Mouse (Mus musculus) thymus, adult 2 months (tissue): Measurements from ENCODE around the gene Inpp5a. TPM values are rescaled to one million over a fixed set of nuclear protein-coding genes. Genes with fewer than 3 reads are reported as not detected.

Experiments
- DNase-seq: peaks from one replicate; pipeline ENCODE4 v3.0.0; 2021
- H3K27ac ChIP-seq: fragments of 200-500 bp; 2 replicates; pipeline ENCODE4 v1.5.1; 2012; ENCODE audit warnings: low read length, control low read depth; ENCODE audit not compliant: control insufficient read depth, insufficient read depth
- H3K27me3 ChIP-seq: fragments of 200-500 bp; 2 replicates; pipeline ENCODE4 v1.6.1; 2012; ENCODE audit warnings: mild to moderate bottlenecking, low read length, moderate library complexity, mixed read lengths; ENCODE audit not compliant: control insufficient read depth, insufficient read depth
- H3K36me3 ChIP-seq: fragments of 200-500 bp; 2 replicates; pipeline ENCODE4 v1.6.1; 2012; ENCODE audit warnings: mild to moderate bottlenecking, low read length, moderate library complexity; ENCODE audit not compliant: control insufficient read depth, insufficient read depth
- H3K4me1 ChIP-seq: fragments of 200-500 bp; replicated peaks from 2 replicates; pipeline ENCODE4 v1.6.1; 2012; ENCODE audit warnings: low read length; ENCODE audit not compliant: control insufficient read depth, insufficient read depth
- H3K4me3 ChIP-seq: fragments of 200-500 bp; 2 replicates; pipeline ENCODE4 v1.5.1; 2012; ENCODE audit warnings: mild to moderate bottlenecking, low read length, control low read depth, moderate library complexity; ENCODE audit not compliant: control insufficient read depth, insufficient read depth
- CTCF ChIP-seq: fragments of 200-500 bp; IDR thresholded peaks from 2 replicates; pipeline ENCODE4 v1.5.1; 2012; ENCODE audit warnings: mild to moderate bottlenecking, control low read depth, low read length, moderate library complexity, borderline replicate concordance; ENCODE audit not compliant: control insufficient read depth, poor library complexity, insufficient read depth; ENCODE audit errors: extremely low read depth
- POLR2A ChIP-seq: fragments of 200-500 bp; IDR thresholded peaks from 2 replicates; pipeline ENCODE4 v1.6.1; 2012; ENCODE audit warnings: mild to moderate bottlenecking, low read length, control low read depth, moderate library complexity; ENCODE audit not compliant: control insufficient read depth, poor library complexity, insufficient read depth; ENCODE audit errors: extremely low read depth
- WGBS: fragments of 180-500 bp; shearing (Covaris S2); methylation state at CpG from one replicate; pipeline ENCODE4 v1.1.7; 2018; 5-methylcytosine and 5-hydroxymethylcytosine counted together
- polyA plus RNA-seq: library from polyadenylated mRNA; depleted of rRNA; stranded (reverse); fragments of >200 nt; gene quantifications from 2 replicates; pipeline ENCODE4 v1.2.3, GENCODE M21; 2012

The Inpp5a gene
- polyA plus RNA-seq, 1 experiment = 17.9 TPM

DNA sequence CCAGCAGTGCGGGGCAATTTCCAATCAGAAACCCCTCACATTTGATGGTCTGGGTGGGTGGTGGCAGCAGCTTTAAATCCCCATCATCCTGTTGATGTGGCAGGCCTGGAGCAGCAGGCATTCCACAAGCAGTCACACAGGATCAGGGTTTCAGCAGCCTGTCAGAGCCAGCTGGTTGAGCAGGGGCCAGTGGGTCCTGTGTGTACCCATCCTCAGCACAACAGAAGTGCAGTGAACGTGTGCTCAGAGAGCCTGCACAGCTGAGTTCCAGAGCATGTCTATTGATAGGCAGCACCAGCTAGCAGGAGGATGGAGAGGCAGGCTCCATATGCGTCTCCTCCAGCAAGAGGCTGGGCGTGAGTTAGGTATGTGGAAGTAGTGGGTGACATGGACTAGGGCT, 174.5 kb downstream of the Inpp5a start:
- no peaks in the 10 kb centered on the region for H3K36me3 ChIP-seq
- no peak overlapping the region for H3K27ac ChIP-seq
- H3K4me3 ChIP-seq = no peak overlapping the region
- no peak for DNase-seq
- no peak for TF ChIP-seq POLR2A
- no peak for TF ChIP-seq CTCF
- WGBS = 96% methylated on average over 4 of the region's 4 CpGs
- no peaks in the 10 kb centered on the region for H3K4me1 ChIP-seq
- H3K27me3 ChIP-seq = no peaks in the 10 kb centered on the region

DNA sequence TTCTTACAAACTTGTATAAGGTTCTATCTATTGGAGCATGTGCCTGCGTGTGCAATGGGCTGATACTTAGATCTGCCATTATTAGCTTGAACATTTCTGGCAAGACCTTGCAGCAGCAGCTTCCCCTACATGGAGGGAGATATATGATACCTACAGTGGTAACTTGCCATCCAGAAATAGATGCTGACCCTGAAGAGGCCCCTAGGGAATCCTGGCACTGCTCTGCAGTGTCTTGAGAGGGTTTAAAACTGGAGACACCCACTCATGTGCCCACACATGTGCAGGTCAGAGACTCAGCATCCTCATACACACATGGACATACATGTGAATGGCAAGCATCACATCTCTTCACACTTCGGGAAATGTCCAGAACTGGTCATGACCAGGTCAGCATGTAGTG, 175.3 kb downstream of the Inpp5a start:
- H3K4me3 ChIP-seq = no peak overlapping the region
- H3K36me3 ChIP-seq = no peaks in the 10 kb centered on the region
- 96% methylated on average over 2 of the region's 2 CpGs for WGBS

DNA sequence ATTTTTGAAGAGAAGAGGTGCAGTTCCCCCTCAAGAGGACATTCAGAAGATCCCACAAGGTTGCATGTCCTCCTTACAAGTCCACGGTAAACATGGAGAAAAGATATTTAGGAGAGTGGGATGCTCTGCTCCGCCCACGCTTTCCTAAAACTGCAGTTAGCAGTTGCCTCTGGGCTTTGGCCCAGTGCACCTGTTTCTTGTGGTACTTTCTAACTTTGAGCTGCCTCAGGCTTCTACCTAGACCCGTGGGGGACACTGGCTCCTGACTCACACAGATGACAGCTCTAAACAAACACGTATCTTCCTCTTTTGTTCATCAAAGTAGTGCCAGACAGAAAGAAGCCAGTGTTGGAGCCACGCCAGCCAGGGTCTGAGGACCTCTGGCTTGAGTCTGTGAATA, 177.1 kb downstream of the Inpp5a start:
- no peaks in the 10 kb centered on the region for H3K27me3 ChIP-seq
- H3K36me3 ChIP-seq = no peaks in the 10 kb centered on the region
- no peaks in the 10 kb centered on the region for H3K4me1 ChIP-seq
- H3K27ac ChIP-seq = no peak overlapping the region
- H3K4me3 ChIP-seq = no peak overlapping the region
- TF ChIP-seq CTCF = no peak
- TF ChIP-seq POLR2A = no peak
- DNase-seq = no peak
- 55% methylated on average over 6 of the region's 6 CpGs for WGBS

More for the DNA sequence above, 175.3 kb downstream of the Inpp5a start:
- no peak for DNase-seq
- Histone ChIP-seq H3K27me3 (no peaks in the 10 kb centered on the region), H3K27ac (no peak overlapping the region), H3K4me1 (no peaks in the 10 kb centered on the region)
- TF ChIP-seq POLR2A (no peak), CTCF (no peak)

DNA sequence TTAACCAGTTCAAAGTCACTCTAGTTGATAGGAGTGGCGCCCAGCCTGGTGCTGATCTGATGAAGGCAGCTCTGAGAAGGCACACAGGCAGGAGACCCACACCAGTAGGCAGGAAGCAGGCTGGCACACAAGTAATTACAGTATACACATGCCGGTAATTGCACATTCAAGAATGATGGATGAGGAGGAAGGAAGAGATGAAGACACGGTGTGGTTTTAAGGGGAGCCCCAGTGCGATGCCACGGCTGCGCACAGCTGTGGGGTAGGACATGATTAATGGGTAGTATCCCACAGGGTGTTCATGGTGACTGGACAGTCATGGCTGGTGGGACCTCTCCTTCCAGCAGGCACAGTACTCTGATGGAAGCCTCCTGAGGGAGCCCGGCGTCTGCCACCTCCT, 177.6 kb downstream of the Inpp5a start:
- DNase-seq = no peak
- Histone ChIP-seq H3K4me1 (no peaks in the 10 kb centered on the region), H3K27me3 (no peaks in the 10 kb centered on the region), H3K4me3 (no peak overlapping the region), H3K27ac (no peak overlapping the region), H3K36me3 (no peaks in the 10 kb centered on the region)
- TF ChIP-seq POLR2A (no peak), CTCF (no peak)
- WGBS = 26% methylated on average over 8 of the region's 8 CpGs

DNA sequence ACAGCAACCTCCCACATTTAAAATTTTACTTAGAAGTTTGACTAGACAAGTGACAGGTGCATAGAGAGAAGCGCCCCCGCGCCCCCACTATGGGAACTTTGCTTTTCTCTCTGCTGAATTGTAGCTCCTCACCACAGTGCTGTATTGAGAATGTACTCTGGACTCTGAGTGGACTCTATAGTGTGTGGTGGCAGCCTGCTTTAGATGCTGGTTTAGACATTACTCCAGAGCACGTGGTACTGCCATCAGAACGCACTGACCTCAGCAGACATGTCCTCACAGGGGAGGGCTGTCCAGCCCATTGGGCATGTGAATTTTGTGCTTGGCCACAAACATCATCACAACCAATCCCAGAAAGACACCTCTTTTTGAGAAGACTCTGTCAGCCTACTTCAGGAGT, 181.9 kb downstream of the Inpp5a start:
- 98% methylated on average over 5 of the region's 5 CpGs for WGBS
- H3K36me3 ChIP-seq = no peaks in the 10 kb centered on the region
- no peak overlapping the region for H3K4me3 ChIP-seq
- H3K27ac ChIP-seq = no peak overlapping the region
- TF ChIP-seq POLR2A (no peak), CTCF (no peak)
- no peaks in the 10 kb centered on the region for H3K4me1 ChIP-seq
- H3K27me3 ChIP-seq = no peaks in the 10 kb centered on the region
- DNase-seq = no peak

DNA sequence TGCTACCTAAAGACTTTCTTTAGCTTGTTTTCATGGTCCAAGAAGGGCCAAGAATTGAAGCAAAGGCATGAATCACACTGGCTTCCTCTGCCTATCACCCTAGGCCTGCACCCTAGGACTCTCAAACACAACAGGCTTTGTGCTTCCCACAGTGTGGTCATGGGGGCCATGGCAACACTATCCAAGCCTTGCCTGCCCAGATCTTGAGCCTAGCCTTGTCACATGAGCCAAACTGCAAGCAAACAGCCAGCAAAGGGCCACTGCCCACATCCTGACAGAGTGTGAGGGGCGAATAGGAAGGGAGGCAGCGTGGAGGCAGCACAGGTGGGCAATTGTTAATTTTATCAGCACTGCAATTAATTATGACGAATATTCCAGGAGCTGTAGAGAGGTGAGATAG, 183.8 kb downstream of the Inpp5a start:
- no peaks in the 10 kb centered on the region for H3K27me3 ChIP-seq
- DNase-seq = no peak
- H3K27ac ChIP-seq = no peak overlapping the region
- no peaks in the 10 kb centered on the region for H3K4me1 ChIP-seq
- no peak overlapping the region for H3K4me3 ChIP-seq
- TF ChIP-seq POLR2A (no peak), CTCF (no peak)
- no peaks in the 10 kb centered on the region for H3K36me3 ChIP-seq
- WGBS = 78% methylated on average over 3 of the region's 3 CpGs

DNA sequence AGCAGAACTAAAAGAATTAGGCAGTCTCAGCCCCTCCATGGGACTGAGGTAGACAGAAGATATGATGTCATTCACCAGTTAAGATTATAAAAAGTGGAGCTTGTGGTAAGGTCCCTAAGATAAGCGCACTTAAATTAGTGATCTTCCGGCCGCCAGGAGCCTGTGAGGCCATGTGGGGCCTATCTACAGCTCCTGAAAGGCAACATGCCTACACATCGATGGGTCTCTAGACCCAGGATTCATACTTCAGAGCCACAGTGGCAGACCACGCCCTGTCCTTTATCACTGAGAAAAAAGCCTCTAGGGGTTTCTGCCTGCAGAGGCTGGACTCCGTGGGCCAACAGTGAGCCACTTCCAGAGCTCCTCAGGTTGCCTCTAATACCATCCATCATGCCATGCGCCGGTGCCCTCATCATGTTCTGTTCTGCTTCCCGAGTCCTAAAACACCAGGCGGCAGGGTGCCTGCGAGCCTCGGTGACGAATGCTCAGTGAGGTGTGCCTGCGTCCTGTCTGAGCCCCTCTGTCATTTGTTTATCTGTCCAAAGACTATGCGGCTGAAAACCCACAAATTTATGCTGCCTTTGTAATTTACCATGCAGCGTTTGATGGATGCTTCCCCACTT, 187.3 kb downstream of the Inpp5a start:
- no peaks in the 10 kb centered on the region for H3K4me1 ChIP-seq
- H3K36me3 ChIP-seq = no peaks in the 10 kb centered on the region
- no peak overlapping the region for H3K4me3 ChIP-seq
- 97% methylated on average over 16 of the region's 16 CpGs for WGBS
- no peaks in the 10 kb centered on the region; the same call in 1 of the 2 replicates for H3K27me3 ChIP-seq
- no peak for DNase-seq
- H3K27ac ChIP-seq = no peak overlapping the region
- no peak for TF ChIP-seq CTCF
- TF ChIP-seq POLR2A = no peak
